Mouse (Mus musculus): Measurements from ENCODE around the gene Syndig1. TPM values are rescaled to one million over a fixed set of nuclear protein-coding genes. Genes with fewer than 3 reads are reported as not detected.

Gene Syndig1
- polyA plus RNA-seq, 1 experiment from 2014 or later, result 10.0 TPM

GRCm38 (mm10) chr2:149932095-149932494 lies 103.1 kb downstream of the Syndig1 start:
- no peaks in the 10 kb centered on the region for H3K9me3 ChIP-seq
- no peak overlapping the region for H3K4me2 ChIP-seq (replicated peaks)
- H3K9ac ChIP-seq (replicated peaks), result no peak overlapping the region
- ATAC-seq (ENCODE audit: low FRiP score, low read depth), result no peak
- H3K4me1 ChIP-seq, result peaks cover 15% of the 10 kb centered on the region; the same call in 1 of the 2 replicates
- no peak overlapping the region for H3K4me3 ChIP-seq
- H3K27me3 ChIP-seq, result no peaks in the 10 kb centered on the region; the same call in 1 of the 2 replicates
- no peak overlapping the region for H3K27ac ChIP-seq (replicated peaks)
- no peaks in the 10 kb centered on the region for H3K36me3 ChIP-seq

DNA sequence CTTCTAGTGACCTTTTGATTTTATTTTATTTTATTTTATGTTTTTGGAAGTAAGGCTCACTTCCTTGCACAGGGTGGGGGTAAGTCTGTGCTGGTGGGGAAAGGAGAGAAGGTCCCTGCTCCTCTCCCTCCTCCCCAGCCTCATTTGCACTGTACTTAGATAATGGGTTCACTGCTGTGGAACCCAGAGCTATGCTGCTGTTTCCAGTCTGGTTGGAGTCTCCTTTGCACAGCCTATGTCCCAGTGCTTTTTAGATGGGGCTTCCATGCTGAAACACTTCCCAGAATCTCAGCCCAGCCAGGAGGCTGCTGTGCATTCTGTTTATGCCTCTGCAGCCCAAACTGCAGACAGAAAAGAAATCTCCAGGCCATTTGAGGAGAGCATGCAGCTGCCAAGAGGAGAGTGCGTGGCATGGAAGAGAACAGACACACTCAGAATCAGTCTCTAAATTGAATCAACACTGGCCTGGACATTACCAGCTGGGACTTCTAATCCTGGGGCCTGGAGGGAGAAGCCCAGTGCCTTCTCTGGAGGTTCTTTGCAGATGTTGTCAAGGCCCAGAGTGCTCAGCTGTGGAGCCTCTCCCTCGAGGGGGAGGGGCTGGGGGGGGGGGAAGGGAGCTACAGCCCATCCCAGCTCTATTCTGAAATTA lies 104.4 kb downstream of the Syndig1 start:
- Histone ChIP-seq H3K4me2 (replicated peaks) (no peak overlapping the region), H3K9me3 (no peaks in the 10 kb centered on the region), H3K4me3 (no peak overlapping the region), H3K27ac (replicated peaks) (peak overlapping the region; percentile 30; the same call in 1 of the 2 replicates), H3K27me3 (no peaks in the 10 kb centered on the region; the same call in 1 of the 2 replicates), H3K9ac (replicated peaks) (no peak overlapping the region), H3K4me1 (peaks cover 15% of the 10 kb centered on the region; the same call in 1 of the 2 replicates), H3K36me3 (no peaks in the 10 kb centered on the region)
- ATAC-seq (ENCODE audit: low FRiP score, low read depth), result peak; percentile 68
- 21% methylated on average over 2 of the region's 2 CpGs for WGBS

DNA sequence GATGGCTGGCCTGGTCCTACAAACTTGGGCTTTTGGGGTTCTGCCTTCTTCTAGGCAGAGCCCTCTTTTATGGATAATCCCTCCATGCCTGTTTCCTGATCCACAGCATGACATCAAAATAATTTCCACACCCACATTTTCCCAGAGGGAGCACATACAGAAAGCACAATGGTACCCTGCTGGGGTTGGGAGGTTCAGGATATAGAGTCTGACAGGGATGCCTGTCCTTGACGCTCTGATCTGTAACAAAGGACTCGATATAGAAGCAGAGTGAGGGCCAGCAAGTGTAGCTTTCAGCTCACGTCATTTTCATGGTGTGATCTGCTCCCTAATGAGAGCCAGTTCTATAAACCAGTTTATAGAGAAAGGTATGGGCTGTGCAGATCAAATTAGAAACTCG lies 105.1 kb downstream of the Syndig1 start:
- peak; percentile 89 for ATAC-seq (ENCODE audit: low FRiP score, low read depth)
- H3K9me3 ChIP-seq, result no peaks in the 10 kb centered on the region
- H3K36me3 ChIP-seq, result no peaks in the 10 kb centered on the region
- H3K27me3 ChIP-seq, result no peaks in the 10 kb centered on the region; the same call in 1 of the 2 replicates
- no peak overlapping the region for H3K4me3 ChIP-seq
- 16% methylated on average over 4 of the region's 4 CpGs for WGBS
- no peak overlapping the region for H3K9ac ChIP-seq (replicated peaks)
- H3K27ac ChIP-seq (replicated peaks), result peak overlapping the region; percentile 30; the same call in 1 of the 2 replicates
- H3K4me2 ChIP-seq (replicated peaks), result no peak overlapping the region
- peaks cover 15% of the 10 kb centered on the region; the same call in 1 of the 2 replicates for H3K4me1 ChIP-seq

DNA sequence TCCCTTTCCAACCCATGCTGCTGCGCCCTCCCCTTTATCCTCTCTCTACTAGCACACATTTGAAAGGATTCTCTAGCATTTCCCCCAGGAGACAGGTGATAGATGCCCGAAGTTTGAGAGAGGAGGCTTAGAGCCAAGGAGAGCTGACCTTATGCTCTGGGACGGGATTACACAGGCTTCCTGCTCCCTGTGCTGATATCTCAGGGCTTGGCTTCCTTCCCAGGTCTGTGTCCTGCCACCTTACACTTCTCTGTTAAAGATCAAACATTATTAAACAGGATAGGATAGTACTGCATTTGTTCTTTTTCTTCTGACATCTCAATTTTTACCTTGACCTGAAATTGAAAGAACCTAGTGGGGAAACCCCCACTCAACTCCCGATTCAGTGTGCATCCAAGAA lies 109.8 kb downstream of the Syndig1 start:
- H3K4me2 ChIP-seq (replicated peaks), result no peak overlapping the region
- H3K27me3 ChIP-seq, result no peaks in the 10 kb centered on the region; the same call in 1 of the 2 replicates
- 79% methylated on average over 4 of the region's 4 CpGs for WGBS
- no peaks in the 10 kb centered on the region for H3K9me3 ChIP-seq
- H3K4me3 ChIP-seq, result no peak overlapping the region
- no peak overlapping the region for H3K27ac ChIP-seq (replicated peaks)
- H3K4me1 ChIP-seq, result peaks cover 9% of the 10 kb centered on the region; the same call in 1 of the 2 replicates
- ATAC-seq (ENCODE audit: low FRiP score, low read depth), result no peak
- no peak overlapping the region for H3K9ac ChIP-seq (replicated peaks)
- no peaks in the 10 kb centered on the region for H3K36me3 ChIP-seq

GRCm38 (mm10) chr2:149939586-149939985 lies 110.6 kb downstream of the Syndig1 start:
- H3K4me3 ChIP-seq, result no peak overlapping the region
- no peak overlapping the region for H3K4me2 ChIP-seq (replicated peaks)
- peaks cover 3% of the 10 kb centered on the region; the same call in 1 of the 2 replicates for H3K4me1 ChIP-seq
- H3K9ac ChIP-seq (replicated peaks), result no peak overlapping the region
- ATAC-seq (ENCODE audit: low FRiP score, low read depth), result no peak
- no peaks in the 10 kb centered on the region for H3K36me3 ChIP-seq
- no peak overlapping the region for H3K27ac ChIP-seq (replicated peaks)
- H3K9me3 ChIP-seq, result no peaks in the 10 kb centered on the region
- 59% methylated on average over 2 of the region's 2 CpGs for WGBS
- no peaks in the 10 kb centered on the region; the same call in 1 of the 2 replicates for H3K27me3 ChIP-seq

GRCm38 (mm10) chr2:149950641-149951040 lies 121.6 kb downstream of the Syndig1 start:
- Histone ChIP-seq H3K9ac (replicated peaks) (no peak overlapping the region), H3K9me3 (no peaks in the 10 kb centered on the region), H3K27ac (replicated peaks) (no peak overlapping the region), H3K4me1 (no peaks in the 10 kb centered on the region), H3K4me2 (replicated peaks) (no peak overlapping the region), H3K27me3 (no peaks in the 10 kb centered on the region), H3K4me3 (no peak overlapping the region), H3K36me3 (no peaks in the 10 kb centered on the region)
- 88% methylated on average over 4 of the region's 4 CpGs for WGBS
- ATAC-seq (ENCODE audit: low FRiP score, low read depth), result no peak

DNA sequence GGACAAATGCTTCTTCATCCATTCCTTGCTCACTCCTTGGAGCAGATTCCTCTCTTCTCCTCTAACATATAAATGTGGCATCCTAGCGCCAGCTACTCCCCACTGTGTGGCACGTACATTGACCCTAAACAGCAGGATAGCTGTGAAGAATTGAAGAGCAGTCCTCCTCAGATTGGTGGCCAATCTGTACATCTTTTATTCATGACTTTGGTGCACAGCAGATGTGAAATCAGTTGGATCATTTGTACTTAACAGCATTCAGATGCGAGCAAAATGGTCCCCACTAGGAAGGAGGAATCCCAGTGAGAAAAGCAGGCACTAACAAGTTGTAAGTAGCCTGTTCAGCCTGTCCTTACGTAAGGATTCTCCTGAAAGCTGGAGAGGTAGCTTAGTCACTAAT lies 142.0 kb downstream of the Syndig1 start:
- no peak overlapping the region for H3K4me2 ChIP-seq (replicated peaks)
- H3K9ac ChIP-seq (replicated peaks), result no peak overlapping the region
- H3K27me3 ChIP-seq, result no peaks in the 10 kb centered on the region
- no peaks in the 10 kb centered on the region for H3K9me3 ChIP-seq
- no peak overlapping the region for H3K4me3 ChIP-seq
- WGBS, result 46% methylated on average over 4 of the region's 4 CpGs
- 0 out of 2 replicates have a peak overlapping the region, but pooled peaks have one; percentile 30 for H3K27ac ChIP-seq (replicated peaks)
- ATAC-seq (ENCODE audit: low FRiP score, low read depth), result peak; percentile 69
- no peaks in the 10 kb centered on the region for H3K36me3 ChIP-seq
- H3K4me1 ChIP-seq, result no peaks in the 10 kb centered on the region; the same call in 1 of the 2 replicates

DNA sequence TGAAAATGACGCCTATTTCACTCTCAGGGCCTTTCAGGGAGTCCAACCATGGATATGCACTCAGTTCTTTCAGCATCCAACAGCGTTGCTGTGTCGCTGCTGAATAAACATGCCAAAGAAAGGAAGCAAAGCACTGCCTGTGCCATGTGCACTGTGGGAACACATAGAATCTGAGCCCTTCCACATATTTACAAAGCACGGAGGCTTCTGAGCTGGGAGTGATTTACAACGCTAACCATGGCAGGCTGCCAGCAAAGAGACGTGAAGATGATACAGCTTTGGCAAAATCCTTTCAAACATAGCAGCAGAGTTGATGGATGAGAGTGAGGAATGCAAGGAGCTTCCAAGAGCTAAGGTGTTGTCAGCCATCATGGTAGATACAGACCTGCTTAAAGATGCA lies 144.6 kb downstream of the Syndig1 start:
- Histone ChIP-seq H3K36me3 (no peaks in the 10 kb centered on the region), H3K4me3 (no peak overlapping the region)
- WGBS, result 74% methylated on average over 6 of the region's 6 CpGs

DNA sequence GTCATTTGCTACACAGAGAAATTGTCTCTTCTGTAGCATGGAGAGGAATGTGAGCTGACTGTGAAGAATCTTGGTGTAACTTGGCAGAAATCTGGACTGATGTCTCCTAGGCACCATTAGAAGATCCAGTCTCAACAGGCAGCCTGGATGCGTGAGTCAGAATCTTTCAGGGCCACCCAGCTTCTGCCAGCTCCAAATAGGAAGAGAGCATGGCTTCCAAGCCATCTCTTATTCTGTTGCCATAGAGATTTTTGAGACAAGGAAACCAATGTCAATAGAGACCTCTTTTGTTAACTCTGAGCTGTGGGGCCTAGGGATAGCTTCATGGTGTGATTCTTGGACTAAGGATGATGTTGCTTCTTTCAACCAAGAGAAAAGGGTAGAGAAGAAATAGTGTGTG lies 151.4 kb downstream of the Syndig1 start:
- Histone ChIP-seq H3K9ac (replicated peaks) (no peak overlapping the region), H3K27ac (replicated peaks) (no peak overlapping the region), H3K4me2 (replicated peaks) (no peak overlapping the region), H3K27me3 (no peaks in the 10 kb centered on the region), H3K36me3 (no peaks in the 10 kb centered on the region), H3K4me3 (no peak overlapping the region), H3K4me1 (no peaks in the 10 kb centered on the region; the same call in 1 of the 2 replicates), H3K9me3 (no peaks in the 10 kb centered on the region)
- 23% methylated on average over 1 of the region's 1 CpGs for WGBS
- no peak; the same call in 1 of the 2 replicates for ATAC-seq (ENCODE audit: low FRiP score, low read depth)

More for the DNA sequence above, 144.6 kb downstream of the Syndig1 start:
- Histone ChIP-seq H3K27ac (replicated peaks) (no peak overlapping the region), H3K9me3 (no peaks in the 10 kb centered on the region), H3K4me2 (replicated peaks) (no peak overlapping the region), H3K4me1 (no peaks in the 10 kb centered on the region; the same call in 1 of the 2 replicates), H3K9ac (replicated peaks) (no peak overlapping the region), H3K27me3 (no peaks in the 10 kb centered on the region)
- ATAC-seq (ENCODE audit: low FRiP score, low read depth), result no peak

DNA sequence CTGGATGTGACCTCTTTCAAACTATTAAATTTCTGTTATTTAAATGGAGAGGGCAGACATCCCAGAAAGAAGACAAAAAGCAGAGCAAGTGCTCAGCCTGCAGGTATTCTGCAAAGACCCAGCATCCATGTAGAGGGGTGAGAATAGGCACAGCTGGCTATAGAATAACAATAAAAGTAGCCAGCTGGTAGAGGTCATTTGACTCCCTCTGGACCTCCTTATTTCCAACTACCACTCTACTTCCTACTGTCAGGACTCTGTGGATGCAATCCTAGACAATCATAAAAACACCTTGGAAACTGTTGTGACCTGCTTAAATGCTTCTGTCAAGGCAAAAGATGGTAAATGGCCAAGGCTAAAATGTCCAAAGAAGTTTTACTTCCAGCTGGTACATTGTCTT lies 153.5 kb downstream of the Syndig1 start:
- H3K9ac ChIP-seq (replicated peaks), result no peak overlapping the region
- H3K4me2 ChIP-seq (replicated peaks), result no peak overlapping the region
- H3K9me3 ChIP-seq, result no peaks in the 10 kb centered on the region
- H3K4me1 ChIP-seq, result no peaks in the 10 kb centered on the region; the same call in 1 of the 2 replicates
- H3K27me3 ChIP-seq, result no peaks in the 10 kb centered on the region
- no peak overlapping the region for H3K4me3 ChIP-seq
- ATAC-seq (ENCODE audit: low FRiP score, low read depth), result no peak
- H3K27ac ChIP-seq (replicated peaks), result no peak overlapping the region
- H3K36me3 ChIP-seq, result no peaks in the 10 kb centered on the region

DNA sequence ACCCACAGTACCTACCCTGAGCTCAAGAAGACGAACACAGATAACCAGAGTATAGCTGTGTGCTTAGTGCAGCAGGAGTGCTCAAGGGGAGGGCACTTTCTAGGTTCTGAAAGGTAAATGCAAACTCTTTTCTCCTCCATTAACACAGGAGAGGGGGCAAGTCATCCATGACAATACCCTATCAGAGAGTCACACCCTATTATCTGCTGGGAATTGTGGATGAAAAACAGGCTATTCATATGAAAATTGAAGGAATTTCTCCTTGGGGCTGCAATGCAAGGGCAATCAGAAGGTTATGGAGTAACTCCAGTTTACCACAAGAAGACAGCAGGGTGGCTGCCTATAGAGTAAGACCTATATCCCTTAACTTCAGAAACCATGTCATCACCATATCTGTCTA lies 154.1 kb downstream of the Syndig1 start:
- Histone ChIP-seq H3K27me3 (no peaks in the 10 kb centered on the region), H3K4me3 (no peak overlapping the region), H3K4me1 (no peaks in the 10 kb centered on the region; the same call in 1 of the 2 replicates), H3K9me3 (no peaks in the 10 kb centered on the region), H3K36me3 (no peaks in the 10 kb centered on the region), H3K4me2 (replicated peaks) (no peak overlapping the region), H3K9ac (replicated peaks) (no peak overlapping the region), H3K27ac (replicated peaks) (no peak overlapping the region)
- ATAC-seq (ENCODE audit: low FRiP score, low read depth), result no peak
- WGBS, result 70% methylated on average over 1 of the region's 1 CpGs

DNA sequence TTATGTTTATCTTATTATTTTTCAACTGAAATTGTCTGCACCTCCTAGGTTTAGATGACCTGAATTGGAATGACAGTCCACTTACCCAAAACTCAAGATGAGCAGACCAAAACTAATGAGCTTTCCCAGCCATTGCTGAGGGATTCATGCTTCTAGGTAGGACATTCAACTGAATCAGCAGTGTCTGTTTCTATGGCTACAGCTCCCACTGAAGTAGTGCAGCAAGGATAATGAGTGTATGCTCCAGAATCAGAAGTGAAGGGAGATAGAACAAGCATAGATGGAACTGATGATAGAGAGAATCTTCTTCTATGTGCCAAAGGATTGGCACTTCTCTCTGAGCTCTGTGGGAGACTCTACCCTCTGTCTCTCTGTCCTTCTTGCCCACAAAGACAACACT lies 158.6 kb downstream of the Syndig1 start:
- no peaks in the 10 kb centered on the region for H3K36me3 ChIP-seq
- H3K27me3 ChIP-seq, result no peaks in the 10 kb centered on the region
- H3K4me2 ChIP-seq (replicated peaks), result no peak overlapping the region
- no peak for ATAC-seq (ENCODE audit: low FRiP score, low read depth)
- no peaks in the 10 kb centered on the region for H3K9me3 ChIP-seq
- no peak overlapping the region for H3K27ac ChIP-seq (replicated peaks)
- H3K4me1 ChIP-seq, result peaks cover 3% of the 10 kb centered on the region; the same call in 1 of the 2 replicates
- H3K4me3 ChIP-seq, result no peak overlapping the region
- H3K9ac ChIP-seq (replicated peaks), result no peak overlapping the region
